Mouse (Mus musculus) thymus, postnatal 14 days (tissue): ENCODE data around the gene Slc37a4.
"Not testable (repeated sequence)": the region's sequence is repeated elsewhere in the genome, so short reads cannot be mapped to it uniquely, and the experiment has no call there.

Experiments
- DNase-seq: peaks from one replicate; pipeline ENCODE4 v3.0.0; 2021

Gene Slc37a4

GRCm38 (mm10) chr9:44444402-44445025 lies 47.9 kb downstream of the Slc37a4 start:
- DNase-seq: not testable (repeated sequence)

- DNase-seq: peak; percentile 40
Observed at GRCm38 (mm10) chr9:44450387-44450786, 53.7 kb downstream of the Slc37a4 start.
